Mouse (Mus musculus) midbrain, embryonic 16.5 days (tissue): ENCODE measurements around the gene Klc4. TPM values are rescaled to one million over a fixed set of nuclear protein-coding genes. Genes with fewer than 3 reads are reported as not detected.

Experiments
- ATAC-seq: fragments of 200-750 bp; cut with Nextera tagmentation; 2 replicates; pipeline ENCODE4 v1.8.0; 2017; ENCODE audit warnings: moderate TSS enrichment
- H3K27ac ChIP-seq: fragments of 300-500 bp; sonication (generic); 2 replicates; pipeline ENCODE4 v1.5.1; 2014; ENCODE audit warnings: mild to moderate bottlenecking, low read length, mixed read lengths
- H3K27me3 ChIP-seq: fragments of 300-500 bp; sonication (generic); 2 replicates; pipeline ENCODE4 v1.6.1; 2014; ENCODE audit warnings: low read depth, low read length, mixed read lengths; ENCODE audit not compliant: control insufficient read depth, insufficient read depth
- H3K36me3 ChIP-seq: fragments of 300-500 bp; sonication (generic); 2 replicates; pipeline ENCODE4 v1.6.1; 2014; ENCODE audit warnings: mild to moderate bottlenecking, low read length, moderate library complexity, mixed read lengths; ENCODE audit not compliant: control insufficient read depth, insufficient read depth
- H3K4me1 ChIP-seq: fragments of 300-500 bp; sonication (generic); 2 replicates; pipeline ENCODE4 v1.6.1; 2014; ENCODE audit warnings: mild to moderate bottlenecking, low read length, mixed read lengths; ENCODE audit not compliant: control insufficient read depth, insufficient read depth
- H3K4me2 ChIP-seq: fragments of 300-500 bp; sonication (generic); 2 replicates; pipeline ENCODE4 v1.6.1; 2014; ENCODE audit warnings: mild to moderate bottlenecking, low read length, mixed read lengths
- H3K4me3 ChIP-seq: fragments of 300-500 bp; sonication (generic); 2 replicates; pipeline ENCODE4 v1.5.1; 2014; ENCODE audit warnings: low read depth, mild to moderate bottlenecking, low read length, moderate library complexity, mixed read lengths
- H3K9ac ChIP-seq: fragments of 300-500 bp; sonication (generic); 2 replicates; pipeline ENCODE4 v1.6.1; 2014; ENCODE audit warnings: low read depth, low read length, mixed read lengths
- H3K9me3 ChIP-seq: fragments of 300-500 bp; sonication (generic); replicated peaks from 2 replicates; pipeline ENCODE4 v1.6.1; 2014; ENCODE audit warnings: mild to moderate bottlenecking, low read length, mixed read lengths; ENCODE audit not compliant: control insufficient read depth, poor library complexity, severe bottlenecking
- WGBS: fragments of 180-500 bp; shearing (Covaris S2); extraction: QIAGEN DNeasy Blood & Tissue Kit; methylation state at CpG from one replicate; pipeline ENCODE4 v1.1.7; 2014; 5-methylcytosine and 5-hydroxymethylcytosine counted together
- polyA plus RNA-seq: library from polyadenylated mRNA; unstranded; fragments of >200 nt; fragmentation: Nextera tagmentation; extraction: Ambion mirVana; gene quantifications from 2 replicates; pipeline ENCODE4 v1.2.1, GENCODE M21; 2015

Klc4 gene
- polyA plus RNA-seq, 1 experiment from 2014 or later, result 32.4 TPM

- ATAC-seq, result peak; percentile 78
- WGBS, result under 1% methylated on average over 65 of the region's 90 CpGs
- no peaks in the 10 kb centered on the region for H3K27me3 ChIP-seq
- H3K27ac ChIP-seq, result peak within 1 kb of the TSS; percentile 89
- H3K4me1 ChIP-seq, result peaks cover 26% of the 10 kb centered on the region
- peaks cover 11% of the 10 kb centered on the region for H3K36me3 ChIP-seq
- peak within 1 kb of the TSS; percentile 65 for H3K4me2 ChIP-seq
- no peaks in the 10 kb centered on the region for H3K9me3 ChIP-seq
- peak within 1 kb of the TSS; percentile 96 for H3K4me3 ChIP-seq
- H3K9ac ChIP-seq, result peak within 1 kb of the TSS; percentile 97
Measured at GRCm38 (mm10) chr17:46628791-46629684, 16.8 kb downstream of the Klc4 start, which contains the start of gene Ptk7. Gene Ptk7, minus strand, starts transcription at chr17:46629504.

GRCm38 (mm10) chr17:46628471-46628790 is 17.4 kb downstream of the Klc4 start:
- peaks cover 11% of the 10 kb centered on the region for H3K36me3 ChIP-seq
- peak overlapping the region; percentile 89 for H3K27ac ChIP-seq
- no peaks in the 10 kb centered on the region for H3K27me3 ChIP-seq
- no peaks in the 10 kb centered on the region for H3K9me3 ChIP-seq
- peak overlapping the region; percentile 65 for H3K4me2 ChIP-seq
- WGBS, result 0% methylated on average over 13 of the region's 13 CpGs
- ATAC-seq, result peak; percentile 37
- peaks cover 30% of the 10 kb centered on the region for H3K4me1 ChIP-seq
- peak overlapping the region; percentile 97 for H3K9ac ChIP-seq
- H3K4me3 ChIP-seq, result peak overlapping the region; percentile 96

- no peaks in the 10 kb centered on the region for H3K9me3 ChIP-seq
- WGBS, result 58% methylated on average over 6 of the region's 6 CpGs
- peaks cover 30% of the 10 kb centered on the region for H3K4me1 ChIP-seq
- ATAC-seq, result no peak
- peaks cover 5% of the 10 kb centered on the region for H3K36me3 ChIP-seq
- peak overlapping the region; percentile 96; the same call in 1 of the 2 replicates for H3K4me3 ChIP-seq
- H3K9ac ChIP-seq, result peak overlapping the region; percentile 97; the same call in 1 of the 2 replicates
- no peaks in the 10 kb centered on the region for H3K27me3 ChIP-seq
- H3K27ac ChIP-seq, result no peak overlapping the region
- peak overlapping the region; percentile 65 for H3K4me2 ChIP-seq
Measured at GRCm38 (mm10) chr17:46627409-46627808, 18.4 kb downstream of the Klc4 start.

GRCm38 (mm10) chr17:46624598-46624997 is 21.2 kb downstream of the Klc4 start:
- no peaks in the 10 kb centered on the region for H3K9me3 ChIP-seq
- H3K9ac ChIP-seq, result no peak overlapping the region
- whole genome bisulfite sequencing, result 78% methylated on average over 12 of the region's 12 CpGs
- peaks cover 33% of the 10 kb centered on the region for H3K4me1 ChIP-seq
- H3K27ac ChIP-seq, result no peak overlapping the region
- H3K36me3 ChIP-seq, result no peaks in the 10 kb centered on the region
- no peak overlapping the region for H3K4me2 ChIP-seq
- H3K27me3 ChIP-seq, result no peaks in the 10 kb centered on the region
- H3K4me3 ChIP-seq, result no peak overlapping the region
- no peak for ATAC-seq

GRCm38 (mm10) chr17:46623819-46624557 is 21.8 kb downstream of the Klc4 start:
- no peak overlapping the region for H3K9ac ChIP-seq
- no peaks in the 10 kb centered on the region for H3K36me3 ChIP-seq
- 33% methylated on average over 10 of the region's 10 CpGs for WGBS
- no peaks in the 10 kb centered on the region for H3K27me3 ChIP-seq
- H3K9me3 ChIP-seq, result no peaks in the 10 kb centered on the region
- H3K4me2 ChIP-seq, result no peak overlapping the region
- H3K4me3 ChIP-seq, result no peak overlapping the region
- peaks cover 38% of the 10 kb centered on the region for H3K4me1 ChIP-seq
- ATAC-seq, result no peak
- H3K27ac ChIP-seq, result no peak overlapping the region

GRCm38 (mm10) chr17:46622269-46622668 is 23.6 kb downstream of the Klc4 start:
- WGBS, result 88% methylated on average over 11 of the region's 11 CpGs
- no peak overlapping the region for H3K9ac ChIP-seq
- H3K27me3 ChIP-seq, result no peaks in the 10 kb centered on the region
- no peaks in the 10 kb centered on the region for H3K9me3 ChIP-seq
- H3K4me2 ChIP-seq, result no peak overlapping the region
- no peak for ATAC-seq
- no peak overlapping the region for H3K4me3 ChIP-seq
- no peak overlapping the region for H3K27ac ChIP-seq
- H3K4me1 ChIP-seq, result peaks cover 40% of the 10 kb centered on the region
- no peaks in the 10 kb centered on the region for H3K36me3 ChIP-seq

GRCm38 (mm10) chr17:46621324-46621723 is 24.5 kb downstream of the Klc4 start:
- H3K4me2 ChIP-seq, result no peak overlapping the region; the same call in 1 of the 2 replicates
- WGBS, result 64% methylated on average over 15 of the region's 15 CpGs
- no peaks in the 10 kb centered on the region for H3K27me3 ChIP-seq
- H3K4me1 ChIP-seq, result peaks cover 38% of the 10 kb centered on the region
- no peak for ATAC-seq
- H3K36me3 ChIP-seq, result no peaks in the 10 kb centered on the region
- peak overlapping the region; percentile 6; the same call in 1 of the 2 replicates for H3K27ac ChIP-seq
- H3K9ac ChIP-seq, result no peak overlapping the region
- no peak overlapping the region for H3K4me3 ChIP-seq
- no peaks in the 10 kb centered on the region for H3K9me3 ChIP-seq

GRCm38 (mm10) chr17:46619683-46620357 is 26.0 kb downstream of the Klc4 start:
- peak overlapping the region; percentile 27 for H3K4me2 ChIP-seq
- WGBS, result 35% methylated on average over 16 of the region's 16 CpGs
- no peaks in the 10 kb centered on the region for H3K27me3 ChIP-seq
- peaks cover 38% of the 10 kb centered on the region for H3K4me1 ChIP-seq
- H3K9me3 ChIP-seq, result no peaks in the 10 kb centered on the region
- no peak overlapping the region; the same call in 1 of the 2 replicates for H3K4me3 ChIP-seq
- H3K9ac ChIP-seq, result peak overlapping the region; percentile 49; the same call in 1 of the 2 replicates
- H3K27ac ChIP-seq, result peak overlapping the region; percentile 66
- H3K36me3 ChIP-seq, result no peaks in the 10 kb centered on the region
- ATAC-seq, result 0 out of 2 replicates have a peak, but pooled peaks have one; percentile 22
